Mouse (Mus musculus) retina, postnatal 1 day (tissue): ENCODE data around the gene Kdelc1.

Source experiments
- DNase-seq: peaks from one replicate; pipeline ENCODE4 v3.0.0-alpha.2; 2012

Gene Kdelc1

DNA sequence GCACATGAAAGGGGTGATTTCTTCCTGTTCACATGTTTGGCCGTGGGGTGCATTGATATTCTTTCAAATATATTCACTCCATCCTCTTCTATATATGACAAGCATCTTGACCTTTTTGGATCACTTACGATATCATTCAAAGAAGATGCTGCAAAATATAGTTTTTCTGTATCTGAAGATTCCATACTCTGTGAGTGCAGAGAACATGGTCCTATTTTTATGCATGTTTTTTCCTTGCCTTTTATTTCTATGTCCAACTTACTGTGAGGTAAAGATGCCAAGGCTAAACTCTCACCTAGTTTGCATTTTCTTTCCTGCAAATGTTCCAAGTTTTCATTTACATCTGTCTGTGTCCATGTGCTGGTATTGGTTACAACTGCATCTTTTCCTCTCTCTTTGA, 56.8 kb downstream of the Kdelc1 start, which contains the start of gene Gm8251:
Gene Gm8251, minus strand, starts transcription at position 101 of the 400 bp plus-strand sequence.
- DNase-seq = no peak

DNA sequence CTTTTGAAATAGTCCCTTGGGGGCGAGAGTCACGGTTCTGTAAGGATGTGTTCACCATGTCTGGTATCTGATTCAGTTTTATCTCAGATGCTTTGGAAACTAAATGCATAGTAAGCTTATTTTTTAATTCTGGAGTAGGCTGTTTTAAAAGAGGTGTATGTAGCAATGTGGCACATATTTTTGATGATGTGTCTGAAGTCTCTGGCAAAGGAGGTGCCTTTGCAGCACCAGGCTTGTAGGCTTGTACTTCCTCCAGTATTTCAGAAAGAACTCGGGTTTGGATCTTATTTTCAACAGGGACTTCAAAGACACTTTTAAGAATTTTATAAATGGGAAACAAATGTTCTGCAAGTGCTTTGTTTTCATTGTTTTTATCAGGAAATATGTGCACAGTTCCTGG, 60.8 kb downstream of the Kdelc1 start:
- DNase-seq = no peak
